Mouse (Mus musculus) embryonic facial prominence, embryonic 10.5 days (tissue): ENCODE measurements at regions not wholly inside any gene's neighbourhood (a gene's known extent, or its start where the extent isn't known, plus 50 kb on each side); places are given as distances from the start of the nearest gene placed in this dataset.

ENCODE experiments used
- DNase-seq: peaks from one replicate; pipeline ENCODE4 v3.0.0-alpha.2; 2017; ENCODE audit warnings: low spot score
- H3K27ac ChIP-seq: fragments of 300-500 bp; sonication (generic); replicated peaks from 2 replicates; pipeline ENCODE4 v1.5.1; 2016; ENCODE audit warnings: mild to moderate bottlenecking
- H3K27me3 ChIP-seq: fragments of 300-500 bp; sonication (generic); replicated peaks from 2 replicates; pipeline ENCODE4 v1.6.1; 2016; ENCODE audit warnings: low read depth, mild to moderate bottlenecking; ENCODE audit not compliant: poor library complexity, severe bottlenecking
- H3K36me3 ChIP-seq: fragments of 300-500 bp; sonication (generic); replicated peaks from 2 replicates; pipeline ENCODE4 v1.6.1; 2016; ENCODE audit warnings: mild to moderate bottlenecking, moderate library complexity
- H3K4me1 ChIP-seq: fragments of 300-500 bp; sonication (generic); 2 replicates; pipeline ENCODE4 v1.6.1; 2016
- H3K4me3 ChIP-seq: fragments of 300-500 bp; sonication (generic); 2 replicates; pipeline ENCODE4 v1.5.1; 2016; ENCODE audit warnings: mild to moderate bottlenecking, moderate library complexity
- H3K9me3 ChIP-seq: fragments of 300-500 bp; sonication (generic); 2 replicates; pipeline ENCODE4 v1.6.1; 2016; ENCODE audit warnings: mild to moderate bottlenecking
- WGBS: fragments of 180-500 bp; shearing (Covaris S2); methylation state at CpG from one replicate; pipeline ENCODE4 v1.1.7; 2016; 5-methylcytosine and 5-hydroxymethylcytosine counted together

GRCm38 (mm10) chr9:118271681-118272080, 121.7 kb upstream of the Cmc1 start:
- 85% methylated on average over 12 of the region's 12 CpGs for WGBS
- Histone ChIP-seq H3K4me1 (no peaks in the 10 kb centered on the region), H3K36me3 (no peaks in the 10 kb centered on the region), H3K9me3 (no peaks in the 10 kb centered on the region), H3K27ac (no peak overlapping the region), H3K4me3 (no peak overlapping the region), H3K27me3 (no peaks in the 10 kb centered on the region)
- DNase-seq: no peak

GRCm38 (mm10) chr9:118272713-118273407, 122.9 kb upstream of the Cmc1 start:
- Histone ChIP-seq H3K4me3 (no peak overlapping the region), H3K27ac (no peak overlapping the region), H3K9me3 (no peaks in the 10 kb centered on the region), H3K36me3 (no peaks in the 10 kb centered on the region), H3K4me1 (no peaks in the 10 kb centered on the region), H3K27me3 (no peaks in the 10 kb centered on the region)
- DNase-seq: no peak
- WGBS: 80% methylated on average over 11 of the region's 11 CpGs

- no peak for DNase-seq
- WGBS: 75% methylated on average over 3 of the region's 3 CpGs
Measured at GRCm38 (mm10) chr9:118285481-118285880, 135.5 kb upstream of the Cmc1 start.

GRCm38 (mm10) chr9:118287606-118288005, 137.6 kb upstream of the Cmc1 start:
- Histone ChIP-seq H3K27ac (no peak overlapping the region), H3K27me3 (no peaks in the 10 kb centered on the region), H3K36me3 (no peaks in the 10 kb centered on the region), H3K4me1 (no peaks in the 10 kb centered on the region), H3K4me3 (no peak overlapping the region), H3K9me3 (no peaks in the 10 kb centered on the region)
- no peak for DNase-seq
- WGBS: 89% methylated on average over 9 of the region's 9 CpGs

More at GRCm38 (mm10) chr9:118285481-118285880, 135.5 kb upstream of the Cmc1 start:
- no peaks in the 10 kb centered on the region for H3K4me1 ChIP-seq
- no peaks in the 10 kb centered on the region for H3K27me3 ChIP-seq
- no peak overlapping the region for H3K27ac ChIP-seq
- no peaks in the 10 kb centered on the region for H3K9me3 ChIP-seq
- no peaks in the 10 kb centered on the region for H3K36me3 ChIP-seq
- no peak overlapping the region for H3K4me3 ChIP-seq

GRCm38 (mm10) chr9:118292836-118293235, 142.9 kb upstream of the Cmc1 start:
- Histone ChIP-seq H3K27me3 (no peaks in the 10 kb centered on the region), H3K4me1 (no peaks in the 10 kb centered on the region), H3K4me3 (no peak overlapping the region), H3K36me3 (no peaks in the 10 kb centered on the region), H3K9me3 (no peaks in the 10 kb centered on the region), H3K27ac (no peak overlapping the region)
- no peak for DNase-seq
- 89% methylated on average over 10 of the region's 10 CpGs for WGBS

- Histone ChIP-seq H3K27me3 (no peaks in the 10 kb centered on the region), H3K36me3 (no peaks in the 10 kb centered on the region), H3K9me3 (no peaks in the 10 kb centered on the region), H3K4me3 (no peak overlapping the region), H3K27ac (no peak overlapping the region), H3K4me1 (no peaks in the 10 kb centered on the region)
- 79% methylated on average over 8 of the region's 8 CpGs for WGBS
- DNase-seq: no peak
Measured at GRCm38 (mm10) chr9:118294011-118294410, 144.0 kb upstream of the Cmc1 start.

- H3K4me3 ChIP-seq: no peak overlapping the region
- 81% methylated on average over 11 of the region's 11 CpGs for WGBS
- H3K27ac ChIP-seq: no peak overlapping the region
- H3K36me3 ChIP-seq: no peaks in the 10 kb centered on the region
- no peaks in the 10 kb centered on the region for H3K4me1 ChIP-seq
- H3K27me3 ChIP-seq: no peaks in the 10 kb centered on the region
- no peaks in the 10 kb centered on the region for H3K9me3 ChIP-seq
- no peak for DNase-seq
Measured at GRCm38 (mm10) chr9:118302785-118303384, 152.9 kb upstream of the Cmc1 start.

- WGBS: 82% methylated on average over 18 of the region's 18 CpGs
- DNase-seq: no peak
- Histone ChIP-seq H3K27me3 (peaks cover 4% of the 10 kb centered on the region), H3K4me3 (no peak overlapping the region), H3K36me3 (no peaks in the 10 kb centered on the region), H3K4me1 (no peaks in the 10 kb centered on the region), H3K9me3 (no peaks in the 10 kb centered on the region), H3K27ac (no peak overlapping the region)
Measured at GRCm38 (mm10) chr9:118318357-118319140, 159.5 kb upstream of the Eomes start.

GRCm38 (mm10) chr9:118323796-118324195, 154.2 kb upstream of the Eomes start:
- no peaks in the 10 kb centered on the region for H3K27me3 ChIP-seq
- DNase-seq: peak; percentile 20
- no peaks in the 10 kb centered on the region for H3K9me3 ChIP-seq
- 0 out of 2 replicates have a peak overlapping the region, but pooled peaks have one; percentile 6 for H3K27ac ChIP-seq
- H3K4me3 ChIP-seq: no peak overlapping the region
- H3K4me1 ChIP-seq: peaks cover 14% of the 10 kb centered on the region
- H3K36me3 ChIP-seq: no peaks in the 10 kb centered on the region
- WGBS: 39% methylated on average over 12 of the region's 12 CpGs

- no peak for DNase-seq
- Histone ChIP-seq H3K4me1 (peaks cover 14% of the 10 kb centered on the region), H3K4me3 (no peak overlapping the region), H3K36me3 (no peaks in the 10 kb centered on the region), H3K27ac (no peak overlapping the region; the same call in 1 of the 2 replicates), H3K27me3 (no peaks in the 10 kb centered on the region), H3K9me3 (no peaks in the 10 kb centered on the region)
- WGBS: 60% methylated on average over 9 of the region's 9 CpGs
Measured at GRCm38 (mm10) chr9:118326656-118327055, 151.4 kb upstream of the Eomes start.

GRCm38 (mm10) chr9:118327904-118328303, 150.1 kb upstream of the Eomes start:
- H3K36me3 ChIP-seq: no peaks in the 10 kb centered on the region
- DNase-seq: no peak
- H3K27me3 ChIP-seq: no peaks in the 10 kb centered on the region
- H3K4me1 ChIP-seq: peaks cover 14% of the 10 kb centered on the region
- H3K27ac ChIP-seq: no peak overlapping the region
- no peak overlapping the region for H3K4me3 ChIP-seq
- WGBS: 88% methylated on average over 6 of the region's 6 CpGs
- no peaks in the 10 kb centered on the region for H3K9me3 ChIP-seq

GRCm38 (mm10) chr9:118341401-118341800, 136.6 kb upstream of the Eomes start:
- H3K27ac ChIP-seq: no peak overlapping the region

More at GRCm38 (mm10) chr9:118341401-118341800, 136.6 kb upstream of the Eomes start:
- 51% methylated on average over 12 of the region's 12 CpGs for WGBS
- Histone ChIP-seq H3K4me3 (peak overlapping the region; percentile 51), H3K36me3 (no peaks in the 10 kb centered on the region), H3K4me1 (0 out of 2 replicates have a peak, but pooled peaks cover 4% of the 10 kb centered on the region), H3K9me3 (no peaks in the 10 kb centered on the region), H3K27me3 (0 out of 2 replicates have a peak, but pooled peaks cover 9% of the 10 kb centered on the region)
- DNase-seq: peak; percentile 14
